Mouse (Mus musculus): ENCODE results near the gene Mgst2.
A peak's percentile ranks its signal among the peaks of the same experiment; 100 is the strongest.

Mgst2 gene

DNA sequence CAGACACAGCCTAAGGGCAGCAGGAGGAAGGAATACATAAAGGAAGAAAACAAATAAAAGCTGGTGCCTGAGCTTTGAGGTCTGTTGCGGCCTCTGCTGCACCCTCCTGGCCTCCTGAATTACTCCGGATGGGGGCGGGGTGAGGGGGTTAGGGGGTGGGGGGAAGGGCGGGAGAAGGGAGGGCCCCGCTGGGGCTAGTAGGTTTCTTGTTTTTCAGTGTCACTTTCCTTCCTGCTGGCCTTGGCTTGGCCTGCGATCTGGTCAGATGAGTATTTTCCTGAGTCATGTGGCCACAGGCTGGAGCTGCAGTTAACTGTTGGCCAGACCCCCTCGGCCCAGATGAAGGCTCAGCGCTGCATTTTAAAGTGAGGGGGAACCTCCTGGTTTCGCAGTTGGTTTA, 7.5 kb upstream of the Mgst2 start:
- DNase-seq (ENCODE audit: inconsistent age in 2 of 2, low spot score in 1 of 2) = peak; percentile 70 to 79

DNA sequence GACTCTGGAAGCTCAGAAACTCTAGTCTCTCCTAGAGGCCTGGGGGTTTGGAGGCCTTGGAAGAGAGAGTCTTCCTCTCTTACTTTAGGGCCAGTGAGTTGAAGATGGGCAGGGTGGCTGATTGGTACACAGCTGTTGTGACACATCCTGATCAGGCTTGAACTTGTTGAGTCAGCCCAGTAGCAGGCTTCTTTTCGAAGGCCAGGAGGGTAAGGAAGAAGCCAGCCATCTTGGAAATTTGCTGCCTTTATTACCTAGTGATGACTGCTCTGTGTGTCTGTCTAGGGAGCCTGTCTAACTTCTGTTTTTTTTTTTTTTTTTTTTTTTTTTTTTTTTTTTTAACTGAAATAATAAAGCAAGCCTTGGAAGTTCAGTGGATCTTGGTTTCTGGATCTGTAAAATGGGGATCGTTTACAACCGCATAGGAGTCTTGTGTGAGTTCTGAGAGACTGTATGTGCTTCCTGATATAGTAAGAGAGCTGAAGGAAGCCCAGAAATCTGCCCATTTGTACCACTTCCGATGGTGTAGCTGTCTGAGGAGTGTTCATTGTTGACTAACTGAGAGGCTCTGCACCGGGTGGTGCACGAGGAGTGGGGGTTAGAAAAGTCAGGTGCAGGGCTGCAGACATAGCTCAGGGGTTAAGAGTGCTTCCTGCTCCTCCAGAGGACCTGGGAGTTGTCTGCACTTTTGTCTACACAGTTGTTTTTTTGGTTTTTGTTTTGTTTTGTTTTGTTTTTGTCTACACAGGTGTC, 5.7 kb upstream of the Mgst2 start:
- no peak for DNase-seq (ENCODE audit: inconsistent age in 2 of 2, low spot score in 1 of 2)

DNA sequence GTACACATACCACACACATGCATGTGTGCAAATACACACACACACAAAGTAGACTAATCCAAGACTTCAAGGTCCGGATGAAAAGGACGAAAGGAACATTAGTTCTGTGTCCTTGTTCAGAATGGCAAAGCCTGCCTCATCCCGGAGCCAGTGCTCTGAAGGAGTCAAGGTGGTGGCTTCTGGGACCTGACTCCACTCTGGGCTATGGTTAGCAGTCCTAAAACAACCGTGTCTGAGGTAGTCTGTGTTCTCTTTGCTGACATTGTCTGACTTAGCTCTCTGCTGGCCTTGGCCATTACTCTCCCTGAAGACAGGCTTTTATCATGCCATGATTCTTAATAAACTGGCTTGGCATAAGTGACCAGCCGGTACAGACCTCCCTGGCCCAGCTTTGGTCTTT, 745 bp upstream of the Mgst2 start:
- DNase-seq (ENCODE audit: inconsistent age in 2 of 2, low spot score in 1 of 2) = peak; percentile 51 to 76

DNA sequence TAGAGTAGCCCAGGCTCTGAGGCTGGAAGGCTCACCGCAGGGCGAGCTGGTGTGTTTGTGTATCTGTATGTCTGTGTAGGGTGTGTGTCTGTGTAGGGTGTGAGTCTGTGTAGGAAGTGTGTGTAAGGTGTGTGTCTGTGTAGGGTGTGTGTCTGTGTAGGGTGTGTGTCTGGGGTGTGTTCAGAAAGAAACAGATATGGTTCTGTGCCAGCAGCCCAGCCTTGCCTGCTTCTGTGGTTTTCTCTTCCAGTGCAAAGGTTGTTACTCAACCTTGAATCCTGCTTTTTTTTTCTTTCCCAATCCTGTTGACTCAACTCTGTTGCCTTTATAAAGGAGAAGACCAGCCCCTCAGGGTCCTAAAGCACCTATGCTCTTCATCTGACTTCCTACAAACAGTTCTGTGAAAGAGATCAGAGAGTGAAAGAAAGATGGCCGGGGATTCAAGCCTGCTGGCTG, 689 bp downstream of the Mgst2 start:
- peak; percentile 66 to 85 for DNase-seq (ENCODE audit: inconsistent age in 2 of 2, low spot score in 1 of 2)

DNA sequence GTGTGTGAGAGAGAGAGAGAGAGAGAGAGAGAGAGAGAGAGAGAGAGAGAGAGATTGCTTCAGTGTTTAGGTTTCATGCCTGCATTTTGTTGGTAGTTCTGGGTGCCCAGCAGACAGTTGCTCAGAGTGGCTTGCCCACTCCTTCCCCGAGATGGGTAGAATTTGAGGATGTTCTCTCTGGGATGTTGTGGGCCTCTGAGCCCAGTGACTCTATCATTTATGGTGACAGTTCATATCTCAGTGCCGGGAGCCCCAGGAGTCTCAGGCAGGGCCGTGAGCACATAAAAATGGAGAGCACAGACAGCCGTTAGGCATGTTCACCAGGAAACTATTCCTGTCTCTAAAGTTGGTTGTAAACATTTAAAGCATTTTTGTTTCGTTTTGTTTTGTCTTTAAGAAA, 1.2 kb downstream of the Mgst2 start:
- peak in 1 of 2 experiments; percentile 66 for DNase-seq (ENCODE audit: inconsistent age in 2 of 2, low spot score in 1 of 2)

DNA sequence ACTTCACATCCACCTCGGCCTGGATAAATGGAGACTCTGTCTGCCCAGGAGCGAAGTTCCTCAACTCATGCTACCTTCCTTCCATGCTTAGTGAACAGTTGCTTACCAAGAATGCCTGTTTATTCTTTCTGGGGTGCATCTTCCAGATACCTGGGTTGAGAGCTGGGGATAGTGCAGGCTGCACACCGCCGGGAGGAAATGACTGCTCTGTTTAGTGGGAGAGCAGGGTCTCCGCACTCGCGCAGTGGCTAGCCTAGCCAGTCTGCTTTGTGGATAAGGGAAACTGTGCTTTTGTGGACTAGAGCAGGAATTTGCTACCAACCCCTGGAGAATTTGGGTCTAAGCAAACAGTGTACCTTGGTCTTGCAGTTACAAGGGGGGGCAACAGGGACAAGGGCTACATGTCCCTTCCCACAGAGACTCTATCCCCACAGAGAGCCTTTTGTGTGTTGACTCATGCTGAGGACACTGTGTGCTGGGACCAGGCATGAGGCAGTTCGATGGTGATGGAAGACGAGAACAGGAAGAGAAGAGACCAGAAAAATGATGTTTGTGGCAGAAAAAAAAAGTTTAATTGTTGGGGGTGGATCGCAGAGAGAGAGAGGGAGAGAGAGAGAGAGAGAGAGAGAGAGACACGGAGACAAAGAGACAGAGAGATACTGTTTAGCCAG, 1.9 kb downstream of the Mgst2 start:
- DNase-seq (ENCODE audit: inconsistent age in 2 of 2, low spot score in 1 of 2) = peak; percentile 54 to 58

DNA sequence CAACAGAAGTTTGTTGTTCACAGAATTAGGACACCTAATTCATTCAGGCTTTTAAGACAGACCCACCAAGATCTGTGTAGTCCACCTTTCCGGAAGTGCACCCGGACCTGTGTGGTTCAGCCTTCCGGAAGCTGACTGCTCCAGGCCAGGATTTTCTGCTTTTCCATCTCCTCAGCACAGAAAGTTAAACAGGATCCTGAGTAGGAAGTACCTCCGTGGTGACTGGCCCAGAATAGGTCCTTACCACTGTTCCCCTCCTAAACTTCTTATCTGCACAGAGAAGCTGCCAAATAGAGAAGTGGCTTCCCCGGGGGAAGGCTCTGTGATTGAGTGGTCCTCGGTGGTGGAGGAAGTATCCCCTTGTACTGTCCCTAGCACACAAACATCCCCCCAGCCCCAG, 2.4 kb downstream of the Mgst2 start:
- peak in 1 of 2 experiments; percentile 37 for DNase-seq (ENCODE audit: inconsistent age in 2 of 2, low spot score in 1 of 2)

DNA sequence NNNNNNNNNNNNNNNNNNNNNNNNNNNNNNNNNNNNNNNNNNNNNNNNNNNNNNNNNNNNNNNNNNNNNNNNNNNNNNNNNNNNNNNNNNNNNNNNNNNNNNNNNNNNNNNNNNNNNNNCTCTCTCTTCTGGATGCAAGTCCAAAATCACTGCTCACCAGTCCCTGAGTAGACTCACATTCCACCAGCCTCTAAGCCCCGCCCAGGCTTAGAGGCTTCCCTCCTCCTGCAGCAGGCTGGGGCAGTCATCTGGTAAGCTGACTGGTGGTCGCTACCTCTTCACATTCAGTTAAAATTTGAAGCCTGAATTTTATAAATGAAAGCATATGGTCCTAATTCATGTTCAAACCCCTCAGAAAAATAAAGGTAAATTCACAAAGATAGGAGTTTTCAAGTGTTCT, 8.4 kb downstream of the Mgst2 start:
- peak in 1 of 2 experiments; percentile 49 for DNase-seq (ENCODE audit: inconsistent age in 2 of 2, low spot score in 1 of 2)

DNA sequence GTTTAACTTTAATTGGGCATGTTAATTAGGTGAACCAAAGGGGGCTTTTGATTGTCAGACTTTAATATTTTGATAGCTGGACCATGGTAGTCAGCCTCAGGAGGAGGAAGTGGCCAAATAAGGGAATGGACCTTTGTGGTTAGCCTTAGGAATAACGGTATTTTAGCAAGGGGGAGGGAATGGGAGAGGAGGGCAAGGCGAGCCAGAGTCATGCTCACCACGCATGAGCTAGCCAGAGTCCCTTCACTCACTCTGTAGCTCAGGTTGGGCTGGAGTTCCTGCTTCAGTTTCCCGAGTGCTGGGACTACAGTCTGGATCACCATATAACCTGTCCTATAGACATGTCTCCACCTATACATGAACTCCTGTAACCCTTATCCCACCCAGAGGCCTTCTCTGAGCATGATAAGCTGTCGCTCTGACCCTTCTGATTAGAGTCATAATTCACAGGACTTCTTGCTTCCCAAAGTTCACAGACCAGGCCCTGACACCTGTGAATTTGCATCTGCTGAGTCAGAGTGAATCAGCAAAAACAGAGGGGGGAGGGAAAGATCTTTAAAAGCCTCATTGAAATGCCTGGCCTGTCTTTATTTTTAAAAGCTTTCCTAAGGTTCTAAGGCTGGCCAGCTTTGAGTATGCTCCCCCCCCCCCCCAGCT, 10.4 kb downstream of the Mgst2 start:
- DNase-seq (ENCODE audit: inconsistent age in 2 of 2, low spot score in 1 of 2) = peak; percentile 65 to 84

DNA sequence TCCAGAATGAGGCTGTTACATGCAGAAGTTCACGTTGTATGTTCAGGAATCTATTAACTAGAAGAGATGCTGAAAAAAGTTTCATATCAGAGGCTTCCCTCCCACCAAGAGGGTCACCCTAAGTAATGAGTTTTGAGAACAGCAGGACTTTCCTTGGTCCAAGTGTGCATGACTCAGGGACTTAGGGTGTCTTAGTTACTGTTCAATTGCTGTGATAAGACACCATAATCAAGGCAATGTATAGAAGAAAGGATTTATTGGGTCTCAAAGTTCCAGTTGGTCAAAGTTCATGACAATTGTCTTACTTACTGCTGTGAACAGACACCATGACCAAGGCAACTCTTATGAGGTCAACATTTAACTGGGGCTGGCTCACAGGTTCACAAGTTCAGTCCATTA, 10.9 kb downstream of the Mgst2 start:
- peak in 1 of 2 experiments; percentile 37 for DNase-seq (ENCODE audit: inconsistent age in 2 of 2, low spot score in 1 of 2)

DNA sequence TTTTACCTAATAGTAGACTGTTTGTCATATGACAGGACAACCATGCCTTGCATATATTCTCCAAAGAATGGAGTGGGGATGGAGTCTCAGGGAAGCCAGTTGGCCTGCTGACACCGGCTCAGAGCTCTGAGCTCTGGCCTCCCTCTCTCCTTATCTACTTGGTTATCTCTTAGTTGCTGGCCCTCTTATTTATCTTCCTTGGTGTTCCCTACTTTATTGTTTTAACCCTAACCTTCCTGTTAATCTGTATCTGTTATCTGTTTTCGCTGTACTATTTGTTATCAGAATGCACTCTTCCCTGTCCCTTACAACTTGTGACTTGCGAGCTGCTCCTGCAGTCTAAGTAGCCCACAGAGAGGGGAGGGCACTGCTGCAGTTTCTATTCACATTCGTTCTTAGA, 12.5 kb downstream of the Mgst2 start:
- DNase-seq (ENCODE audit: inconsistent age in 2 of 2, low spot score in 1 of 2) = no peak

DNA sequence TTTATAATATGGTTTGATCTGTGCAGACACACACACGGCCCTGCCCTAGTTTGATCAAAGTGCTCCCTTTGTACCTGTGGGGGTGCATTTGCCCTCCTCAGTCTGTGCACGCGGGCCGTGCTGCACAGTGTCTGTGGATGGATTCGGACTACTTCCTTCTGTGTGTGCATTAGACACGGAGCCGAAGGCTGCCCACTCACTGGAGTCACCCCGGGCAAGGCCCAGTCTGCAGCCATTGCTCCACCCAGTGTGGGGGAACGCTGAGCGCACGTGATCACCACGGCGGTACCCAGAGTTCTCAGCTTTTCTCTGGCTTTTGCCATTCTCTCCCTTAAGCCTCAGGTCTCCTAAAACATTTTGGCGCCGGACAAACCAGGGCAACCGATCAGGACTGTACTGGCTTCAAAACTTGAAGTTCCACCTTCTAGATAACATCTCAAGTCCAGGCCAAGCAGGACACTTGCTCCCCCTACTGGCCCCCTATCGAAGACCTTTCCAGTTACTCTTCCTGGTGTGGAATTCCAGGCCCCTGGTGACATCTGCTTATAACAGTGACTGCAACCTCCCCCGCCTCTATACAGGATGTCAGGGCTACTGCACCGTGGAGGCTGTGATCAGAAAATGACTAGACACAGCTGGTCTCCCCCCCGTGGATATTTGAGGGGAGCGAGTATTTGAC, 13.4 kb downstream of the Mgst2 start:
- peak; percentile 77 to 90 for DNase-seq (ENCODE audit: inconsistent age in 2 of 2, low spot score in 1 of 2)

DNA sequence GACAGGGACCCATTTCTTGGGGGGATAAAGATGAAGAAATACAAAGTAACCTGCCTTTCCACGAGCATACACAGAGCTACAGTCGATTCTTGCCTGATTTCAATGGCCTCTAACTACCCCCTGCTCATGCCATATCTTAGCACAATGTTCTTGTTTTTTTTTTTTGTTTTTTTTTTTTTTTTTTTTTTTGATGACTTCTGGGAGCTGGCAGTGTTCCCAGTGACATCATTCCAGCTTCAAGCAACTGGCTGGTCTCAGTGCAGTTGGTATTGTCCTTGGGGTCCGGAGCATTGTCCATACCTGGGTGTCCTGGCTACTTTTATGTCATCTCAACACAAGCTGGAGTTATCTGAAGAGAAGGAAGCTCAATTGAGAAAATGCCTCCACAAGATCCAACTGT, 14.8 kb downstream of the Mgst2 start:
- peak; percentile 48 to 51 for DNase-seq (ENCODE audit: inconsistent age in 2 of 2, low spot score in 1 of 2)

DNA sequence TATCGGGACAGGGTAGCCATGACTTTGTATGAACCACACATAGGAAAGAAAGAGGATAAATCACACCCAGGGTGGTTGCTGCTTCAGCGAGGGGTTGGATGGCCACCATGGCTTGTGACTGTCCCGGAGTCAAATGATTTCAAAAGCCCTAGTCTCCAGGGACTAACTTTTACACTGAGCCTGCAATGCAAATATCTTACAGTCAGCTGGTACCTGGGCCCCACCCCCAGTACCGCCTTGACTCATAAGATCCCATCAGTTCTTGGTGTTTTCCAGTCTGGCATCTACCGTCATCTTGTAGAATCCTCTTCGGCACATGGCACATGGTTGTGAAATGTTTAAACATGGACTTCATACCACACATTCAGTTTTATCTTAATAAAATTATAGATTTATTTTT, 25.4 kb downstream of the Mgst2 start:
- no peak for DNase-seq (ENCODE audit: inconsistent age in 2 of 2, low spot score in 1 of 2)

DNA sequence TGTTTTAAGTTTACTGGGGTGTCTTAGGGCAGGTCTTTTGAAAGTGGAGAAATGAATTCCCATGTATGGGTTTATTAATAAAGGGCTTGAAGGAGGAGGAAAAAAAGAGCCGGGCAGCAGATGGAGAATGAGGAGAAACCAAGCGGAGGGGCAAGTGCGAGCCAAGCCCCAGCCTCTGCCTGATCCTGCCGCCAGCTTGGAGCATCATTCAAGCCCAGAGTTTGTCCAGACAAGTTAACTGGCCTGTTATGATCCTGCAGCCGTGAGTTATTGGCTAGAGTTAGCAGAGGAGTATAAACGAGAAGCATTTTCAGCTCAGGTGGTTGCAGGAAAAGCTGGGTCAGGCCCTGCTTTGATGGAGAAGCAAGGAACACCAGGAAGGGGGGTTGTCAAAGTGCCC, 26.2 kb downstream of the Mgst2 start:
- DNase-seq (ENCODE audit: inconsistent age in 2 of 2, low spot score in 1 of 2) = no peak

DNA sequence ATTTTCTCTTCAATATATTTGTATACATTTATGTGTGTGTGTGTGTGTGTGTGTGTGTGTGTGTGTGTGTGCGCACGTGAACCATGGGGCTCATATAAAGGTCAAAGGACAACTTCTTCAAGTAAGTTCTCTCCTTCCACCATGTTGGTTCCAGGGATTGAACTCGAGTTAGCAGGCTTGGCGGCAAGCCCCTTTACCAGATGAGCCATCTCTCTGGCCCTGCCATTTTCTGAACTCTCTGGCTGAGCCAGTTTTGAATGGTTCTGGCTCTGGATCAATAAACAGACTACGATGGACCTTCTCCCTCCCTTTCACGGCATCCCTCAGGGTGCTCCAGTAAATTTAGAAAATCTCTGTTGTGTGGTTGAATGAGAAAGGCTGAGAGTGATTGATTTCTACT, 26.6 kb downstream of the Mgst2 start:
- DNase-seq (ENCODE audit: inconsistent age in 2 of 2, low spot score in 1 of 2) = no peak

DNA sequence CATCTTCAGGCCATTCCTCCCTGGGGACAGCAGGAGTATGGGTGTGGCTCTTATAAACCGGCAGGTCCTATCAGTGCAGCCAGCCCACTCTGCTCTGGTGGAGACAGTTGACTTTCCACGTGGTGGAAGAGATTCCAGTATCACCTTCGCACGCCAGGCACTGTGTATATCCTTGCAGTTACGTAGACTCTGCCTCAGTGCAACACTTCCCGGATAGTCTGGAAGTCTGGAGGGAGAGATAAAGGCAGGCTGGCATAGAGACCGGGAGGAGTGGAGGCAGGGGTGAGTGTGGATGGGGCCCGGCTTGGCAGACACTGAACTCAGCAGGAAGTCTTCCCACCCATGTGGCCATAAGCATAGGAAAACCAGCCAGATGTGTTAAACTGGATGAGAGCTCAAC, 28.6 kb downstream of the Mgst2 start:
- DNase-seq (ENCODE audit: inconsistent age in 2 of 2, low spot score in 1 of 2) = no peak

DNA sequence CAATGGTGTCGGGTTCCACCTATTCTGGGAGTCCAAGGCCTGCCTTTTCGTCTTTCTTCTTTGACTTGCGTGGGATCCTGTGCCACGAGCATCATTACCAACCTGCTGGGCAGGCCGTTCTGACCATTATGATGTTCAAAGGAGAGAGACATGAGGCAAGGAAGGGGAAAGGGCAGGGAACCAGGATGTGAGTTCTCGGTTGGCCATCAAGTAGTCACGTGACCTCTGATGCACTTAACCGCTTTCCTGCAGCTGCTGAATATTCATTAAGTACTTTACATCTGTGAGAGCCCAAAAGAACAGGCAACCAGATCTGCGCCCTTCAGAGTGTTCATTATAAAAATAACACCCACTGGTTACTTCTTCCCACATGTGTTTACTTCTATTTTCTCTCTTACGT, 33.0 kb downstream of the Mgst2 start:
- no peak for DNase-seq (ENCODE audit: inconsistent age in 2 of 2, low spot score in 1 of 2)

DNA sequence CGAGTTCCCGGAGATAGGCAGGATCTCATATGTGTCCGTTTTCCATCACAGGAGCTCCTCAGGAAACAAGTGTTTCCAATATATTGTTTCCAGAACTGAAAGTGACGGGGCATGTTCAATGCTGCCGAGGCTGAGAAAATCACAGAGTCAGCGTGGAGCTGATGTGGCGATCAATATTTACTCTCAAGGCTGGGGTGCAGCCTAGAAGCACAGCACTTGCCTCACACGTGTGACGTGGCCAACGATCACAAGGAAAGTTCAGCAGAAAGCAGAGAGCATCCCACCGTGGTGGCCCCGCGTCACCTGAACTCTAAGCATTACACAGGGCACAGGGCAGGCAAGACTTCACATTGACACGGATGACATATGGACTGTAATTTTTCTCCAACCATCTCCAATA, 34.4 kb downstream of the Mgst2 start:
- no peak for DNase-seq (ENCODE audit: inconsistent age in 2 of 2, low spot score in 1 of 2)

DNA sequence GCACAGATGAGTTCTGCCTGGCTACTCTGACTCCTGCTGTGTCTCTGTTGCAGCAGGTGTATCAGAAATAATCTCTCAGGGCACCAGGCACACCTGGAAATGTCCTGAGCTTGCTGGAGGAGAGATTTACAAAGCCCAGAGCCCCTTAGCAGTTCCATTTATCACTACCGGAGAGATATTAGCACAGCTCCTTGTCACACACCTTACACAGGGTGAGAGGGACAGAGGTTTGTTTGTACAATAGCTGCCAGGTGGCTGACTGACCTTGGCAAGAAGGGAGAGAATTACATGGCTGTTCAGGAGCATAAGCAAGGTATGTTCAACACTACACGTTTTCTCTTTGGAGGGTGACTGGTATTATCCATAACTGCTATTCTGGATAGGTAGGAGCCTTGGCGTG, 35.6 kb downstream of the Mgst2 start:
- no peak for DNase-seq (ENCODE audit: inconsistent age in 2 of 2, low spot score in 1 of 2)

DNA sequence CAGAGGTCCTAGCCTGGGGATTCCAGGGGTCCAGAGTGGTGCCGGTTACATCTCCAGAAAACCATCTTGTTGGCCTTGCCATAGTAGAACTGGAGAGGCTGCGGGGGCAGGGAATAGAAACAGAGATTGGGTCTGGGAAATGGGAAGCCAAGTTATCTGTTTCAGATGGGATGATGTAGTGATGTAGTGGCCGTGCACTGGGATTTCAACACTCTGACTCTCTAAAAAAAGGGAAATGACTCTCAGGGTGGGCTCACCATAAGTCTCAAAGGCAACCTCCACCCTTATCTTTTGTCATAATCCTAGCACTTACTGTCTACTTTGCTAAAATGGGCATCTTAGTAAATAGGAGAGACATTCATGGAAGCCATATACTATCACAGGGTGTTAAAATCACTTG, 37.8 kb downstream of the Mgst2 start:
- DNase-seq (ENCODE audit: inconsistent age in 2 of 2, low spot score in 1 of 2) = no peak

DNA sequence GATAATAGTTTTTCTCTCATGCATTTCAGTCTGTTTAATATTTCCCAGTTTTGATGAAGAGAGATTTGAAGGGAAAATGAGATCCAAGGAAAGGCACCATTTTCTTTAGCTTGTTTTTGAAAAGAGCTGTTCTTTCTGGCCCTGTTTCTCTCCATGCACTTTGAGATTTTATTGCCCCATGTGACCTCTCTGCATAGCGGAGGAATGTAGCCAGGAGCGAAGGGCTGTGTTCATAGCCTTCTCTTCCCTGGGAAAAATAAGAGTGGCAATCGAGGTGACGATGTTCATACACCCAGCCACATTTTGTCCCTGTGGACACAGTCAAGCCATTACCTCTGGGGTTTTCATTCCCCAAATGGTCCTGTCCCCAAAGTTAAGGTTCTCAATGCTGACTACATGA, 40.0 kb downstream of the Mgst2 start:
- DNase-seq (ENCODE audit: inconsistent age in 2 of 2, low spot score in 1 of 2) = no peak

Data from adrenal gland, adult (tissue).